Mouse (Mus musculus): ENCODE measurements at regions not wholly inside any gene's neighbourhood (a gene's known extent, or its start where the extent isn't known, plus 50 kb on each side); places are given as distances from the start of the nearest gene placed in this dataset.

DNA sequence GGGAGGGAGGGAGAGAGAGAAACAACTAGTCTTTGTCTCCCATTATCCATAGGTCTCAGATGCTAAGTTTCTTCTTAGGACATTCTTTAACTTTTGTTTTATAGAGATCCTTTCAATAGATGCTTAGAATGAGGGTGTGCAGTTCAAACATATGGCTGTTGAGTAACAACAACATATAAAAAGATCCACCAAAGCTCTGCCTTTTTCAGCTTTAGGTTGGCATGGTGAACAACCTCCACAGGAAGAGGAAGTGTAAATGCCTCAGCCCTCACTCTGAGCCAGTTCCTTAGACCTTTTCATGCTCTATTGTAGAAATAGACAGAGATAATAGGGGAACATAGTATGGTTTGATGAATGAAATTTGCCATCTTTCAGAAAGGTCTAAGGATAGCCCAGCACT, 326.0 kb downstream of the Fam84a start:
- no peak for DNase-seq

DNA sequence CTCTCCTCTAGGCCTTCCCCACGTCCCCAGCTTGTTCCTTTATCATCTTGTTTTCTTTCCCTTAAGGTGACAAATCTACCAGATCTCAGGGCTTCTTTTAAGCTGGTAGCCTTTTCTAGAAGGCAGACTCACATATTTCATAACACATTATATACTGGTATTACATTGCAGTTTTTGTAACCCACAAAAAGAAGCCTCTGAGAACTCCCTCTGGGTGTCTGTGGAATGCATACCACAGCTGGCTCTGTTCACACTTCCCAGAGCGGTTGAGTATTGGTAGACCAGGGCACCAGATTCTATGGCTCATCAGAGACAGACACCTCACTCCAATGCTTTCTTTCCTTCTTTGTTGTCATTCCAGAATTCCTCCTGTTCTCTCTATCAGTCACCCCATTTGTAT, 336.4 kb downstream of the Fam84a start:
- no peak for DNase-seq

DNA sequence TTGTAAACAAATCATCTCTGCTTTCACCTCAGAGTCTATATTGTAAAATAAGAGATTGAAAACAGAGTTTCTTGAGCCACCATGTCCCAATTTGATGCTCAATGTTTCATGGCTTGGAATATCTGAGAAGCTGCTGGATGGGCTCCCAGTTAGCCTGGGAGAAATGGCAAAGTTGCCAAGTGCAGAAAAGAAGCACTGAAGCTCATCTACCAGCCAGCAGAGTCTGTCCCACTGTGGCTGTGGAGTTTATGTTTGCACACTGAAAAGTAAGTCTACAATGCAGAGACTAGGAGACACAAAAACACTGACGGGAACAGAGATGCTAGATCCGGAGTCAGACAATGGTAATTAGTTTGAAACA, 341.7 kb downstream of the Fam84a start:
- no peak for DNase-seq

DNA sequence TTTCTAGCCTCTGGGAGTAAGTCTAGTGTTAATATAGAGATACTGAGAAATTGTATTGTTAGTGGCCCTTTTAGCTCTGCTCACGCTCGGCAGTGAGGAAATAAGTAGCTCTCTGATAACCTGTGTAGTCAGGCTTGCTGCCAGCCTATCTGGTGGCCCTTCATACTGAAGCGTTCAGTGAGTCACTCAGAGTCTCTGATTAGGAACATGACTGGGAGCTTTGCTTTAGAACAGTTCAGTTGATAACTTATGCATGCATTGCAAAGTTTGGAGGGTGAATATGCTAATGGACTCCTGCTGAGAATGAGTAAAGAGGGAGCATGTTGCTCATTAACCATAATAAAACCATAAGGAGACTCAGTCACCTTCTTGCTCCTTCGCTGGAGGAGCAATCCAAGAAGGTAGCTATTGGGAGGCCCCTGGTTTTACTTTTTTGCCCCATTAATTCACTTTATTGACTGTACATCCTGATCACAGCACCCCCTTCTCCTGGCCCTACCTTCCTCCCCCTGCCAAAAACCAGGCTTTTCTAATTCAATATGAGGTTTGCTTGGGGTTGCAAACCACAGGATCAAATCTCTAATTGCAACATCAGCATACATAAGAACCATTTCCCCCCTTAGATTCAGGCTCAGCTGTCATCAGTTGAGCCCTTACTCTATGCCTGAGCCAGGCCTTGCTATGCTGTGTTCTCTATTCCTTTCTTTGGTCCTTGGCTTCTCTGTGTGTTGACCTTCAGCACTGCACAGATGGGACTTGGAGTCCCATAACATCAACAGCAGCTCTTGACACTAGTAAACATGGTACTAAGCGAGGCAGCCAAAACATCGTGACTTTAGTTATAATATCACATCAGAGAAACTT, 342.3 kb downstream of the Fam84a start:
- no peak for DNase-seq

DNA sequence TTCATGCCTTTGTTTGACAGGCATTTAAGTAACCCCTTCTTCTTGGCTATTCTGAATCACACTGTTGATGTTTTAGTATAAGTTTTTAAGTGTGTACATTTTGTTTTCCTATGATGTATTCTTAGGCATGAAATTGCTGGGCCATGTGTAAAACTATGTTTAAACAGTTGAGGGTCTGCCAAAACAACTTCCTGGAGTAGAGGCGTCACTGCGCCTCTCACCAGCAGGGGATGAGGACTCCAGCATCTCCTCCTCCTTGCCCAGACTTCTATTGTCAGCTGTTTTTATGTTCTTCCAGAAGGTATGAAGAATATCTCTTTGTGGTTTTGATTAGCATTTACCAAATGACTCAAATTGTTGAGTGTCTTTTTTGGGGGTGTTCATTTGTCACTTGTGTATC, 372.1 kb downstream of the Fam84a start:
- no peak for DNase-seq

DNA sequence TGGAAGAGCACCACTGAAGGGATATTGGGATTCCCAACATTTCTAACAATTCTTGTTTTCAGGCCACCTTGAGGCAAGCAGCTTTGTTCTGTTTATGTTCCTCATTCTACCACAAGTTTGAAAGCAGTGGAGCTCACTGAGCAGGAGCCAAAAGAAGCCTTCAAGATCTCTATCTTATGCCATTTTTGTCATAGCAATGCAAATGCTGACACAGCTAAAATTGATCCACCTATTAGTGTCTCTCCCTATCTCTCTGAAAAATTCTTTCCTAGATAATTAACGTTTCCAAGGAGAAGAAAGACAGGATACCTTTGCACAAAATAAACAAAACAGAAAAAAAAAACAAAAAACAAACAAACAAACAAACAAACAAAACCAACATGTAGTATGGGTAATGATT, 375.2 kb downstream of the Fam84a start:
- DNase-seq: no peak

DNA sequence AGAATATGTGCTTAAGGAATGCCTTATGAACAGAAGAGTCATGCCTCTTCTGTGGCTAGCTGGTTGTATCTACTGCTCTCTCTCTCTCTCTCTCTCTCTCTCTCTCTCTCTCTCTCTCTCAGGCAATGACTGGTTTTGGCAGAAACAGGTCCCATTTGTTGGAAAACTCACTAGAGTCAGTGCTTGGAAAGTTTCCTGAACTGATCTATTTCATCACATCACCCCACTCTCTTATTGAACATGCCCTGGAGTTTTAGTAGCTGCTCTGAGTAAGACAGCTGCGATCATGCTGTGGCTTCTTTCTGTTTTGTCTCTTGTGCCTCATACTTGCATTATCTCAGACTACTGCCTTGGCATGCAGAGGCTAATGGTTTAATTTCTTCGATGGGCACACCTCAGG, 382.2 kb downstream of the Fam84a start:
- DNase-seq: no peak

DNA sequence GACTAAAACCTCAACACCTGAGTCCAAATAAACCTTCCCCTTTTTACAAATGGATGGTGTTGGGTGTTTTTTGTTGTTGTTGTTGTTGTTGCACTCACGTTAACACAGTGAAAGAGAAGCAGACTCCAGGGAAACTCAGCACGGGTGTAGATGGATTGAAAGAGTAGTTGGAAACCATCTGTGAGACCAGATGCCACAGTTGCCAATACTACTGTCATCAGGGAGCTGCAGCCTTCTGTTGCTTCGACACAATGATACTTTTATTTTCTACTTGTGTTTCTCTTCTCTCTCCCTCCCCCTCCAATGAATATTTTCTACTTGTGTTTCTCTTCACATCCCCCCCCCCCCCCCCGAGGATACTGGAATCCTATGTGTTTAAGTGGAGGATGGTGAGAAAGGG, 382.7 kb downstream of the Fam84a start:
- no peak for DNase-seq

DNA sequence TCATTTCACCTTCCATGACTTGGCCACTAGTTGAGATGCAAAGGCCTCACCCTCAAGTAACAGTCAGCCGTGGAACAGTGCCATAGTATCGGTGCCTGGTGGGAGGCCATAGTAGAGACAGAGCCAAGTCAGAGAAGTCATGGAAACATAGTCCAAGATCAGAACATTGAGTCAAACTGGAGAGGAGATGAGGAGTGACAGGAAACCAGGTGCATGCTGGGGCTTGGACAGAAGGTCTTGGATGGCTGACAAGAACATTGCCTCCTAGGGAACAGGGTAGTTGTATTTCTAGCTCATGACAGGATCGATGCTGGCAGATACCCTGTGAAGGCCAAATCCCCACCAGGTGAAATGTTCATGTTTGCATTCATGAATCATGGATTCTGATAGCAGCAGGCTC, 385.4 kb downstream of the Fam84a start:
- DNase-seq: no peak

DNA sequence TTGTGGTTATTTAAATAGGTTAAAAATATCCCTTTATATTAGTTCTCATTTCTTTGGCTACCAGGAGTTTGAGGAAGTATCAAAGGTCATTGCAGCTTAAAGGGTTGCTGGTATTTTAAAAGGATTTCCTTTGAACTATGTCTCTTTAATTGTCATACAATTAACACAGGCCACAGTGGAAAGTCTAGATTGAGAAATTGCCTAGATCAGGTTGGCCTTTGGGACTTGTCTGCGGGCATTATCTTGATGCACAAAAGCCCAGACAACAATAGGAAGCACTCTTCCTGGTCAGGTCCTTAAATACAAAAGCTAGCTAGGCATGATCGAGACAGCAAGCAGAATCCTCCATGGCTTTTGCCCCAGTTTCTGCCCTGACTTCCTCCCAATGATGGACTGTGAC, 398.0 kb downstream of the Fam84a start:
- DNase-seq: no peak

DNA sequence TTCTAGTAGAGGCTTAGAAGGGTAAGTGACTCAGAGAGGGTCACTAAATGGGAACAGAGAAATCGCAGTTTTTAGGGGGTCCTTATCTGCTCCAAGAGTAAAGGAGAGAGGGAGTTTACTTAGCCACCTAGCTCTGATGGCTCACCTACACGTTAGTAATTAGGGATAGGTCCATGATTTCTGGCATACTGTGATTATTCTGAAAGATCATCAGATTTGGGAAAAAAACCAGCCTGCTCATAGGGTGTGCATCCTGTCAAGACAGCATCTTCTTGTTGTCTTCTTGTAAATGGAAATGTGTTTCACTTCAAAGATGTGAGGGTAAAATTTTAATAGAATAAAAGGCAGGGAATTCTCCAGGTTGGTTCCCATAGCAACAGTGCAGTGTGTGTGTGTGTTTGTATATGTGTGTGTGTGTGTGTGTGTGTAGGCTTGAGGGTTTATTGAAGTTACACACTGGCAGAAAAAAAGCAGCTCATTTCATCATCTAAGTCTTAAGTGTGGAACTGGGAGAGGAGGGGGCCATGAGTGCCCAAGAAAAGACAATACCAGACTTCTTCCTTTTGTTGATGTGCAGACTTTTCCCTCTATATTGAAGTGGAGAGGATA, 407.4 kb downstream of the Fam84a start:
- DNase-seq: no peak

DNA sequence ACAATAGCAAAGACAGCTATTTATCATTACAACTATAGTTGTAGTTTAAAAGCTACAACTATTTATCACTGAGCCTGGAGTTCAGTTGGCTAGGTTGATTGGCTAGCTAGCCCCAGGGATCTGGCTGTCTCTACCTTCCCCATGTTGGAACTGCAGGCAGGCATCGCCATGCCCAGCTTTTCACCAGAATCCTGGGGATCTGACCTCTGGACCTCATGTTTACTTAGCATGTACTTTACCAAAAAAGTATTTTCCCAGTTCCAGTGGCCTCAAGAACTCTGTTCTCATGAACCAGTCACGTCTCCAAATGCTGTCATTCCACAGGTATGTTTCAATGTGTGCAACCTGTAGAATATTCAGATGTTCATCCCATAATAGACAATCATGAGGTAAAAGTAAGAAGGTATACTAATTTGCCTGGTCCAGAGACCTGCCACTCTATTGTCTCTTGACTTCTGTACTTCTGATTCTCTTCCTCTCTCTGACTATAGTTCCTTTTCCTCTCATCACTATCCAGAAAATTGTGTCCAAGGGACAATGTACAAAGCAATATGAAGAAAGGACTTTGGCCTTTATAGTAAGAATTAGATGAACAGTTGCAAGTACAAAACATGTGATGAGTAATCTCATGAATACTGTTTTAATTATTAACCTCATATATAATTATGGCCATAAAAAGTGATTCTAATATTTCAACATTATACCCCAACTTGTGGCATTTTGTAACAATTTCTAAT, 421.8 kb downstream of the Fam84a start:
- no peak for DNase-seq

DNA sequence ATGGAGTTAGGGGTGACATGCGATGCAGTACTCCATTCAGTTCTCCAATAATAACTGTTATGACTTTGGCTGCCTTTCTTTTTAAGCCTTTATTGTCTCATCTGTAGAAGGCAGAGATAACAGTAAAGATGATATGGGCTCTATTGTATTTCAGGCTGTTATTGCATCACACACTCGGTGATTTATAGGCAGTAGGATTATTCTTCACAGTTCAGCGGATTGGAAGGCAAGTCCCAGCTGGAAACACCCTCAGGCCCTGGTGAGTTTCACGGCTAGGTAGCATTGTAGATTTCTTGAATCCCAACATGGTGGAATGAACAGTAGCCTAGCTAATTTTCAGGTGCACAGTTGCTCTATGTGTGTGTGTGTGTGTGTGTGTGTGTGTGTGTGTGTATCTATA, 422.9 kb downstream of the Fam84a start:
- no peak for DNase-seq

DNA sequence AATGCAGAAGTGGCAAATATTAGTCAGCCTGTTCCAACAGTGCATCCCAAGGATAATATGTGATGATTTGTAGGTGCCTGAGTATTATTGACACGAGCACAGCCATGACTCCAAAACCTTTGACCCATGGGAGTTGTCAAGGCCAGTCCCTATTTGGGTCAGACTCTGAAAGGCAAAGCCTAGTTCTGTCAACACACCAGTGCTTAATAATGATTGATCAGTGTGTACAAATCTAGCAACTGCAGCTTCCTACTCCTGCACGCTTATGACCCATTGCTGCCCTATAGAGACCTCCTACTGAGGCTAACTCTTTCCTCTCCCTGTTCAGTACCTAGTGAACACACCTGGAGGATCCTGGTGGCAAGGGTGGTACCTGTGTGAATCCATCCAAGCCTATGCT, 427.3 kb downstream of the Fam84a start:
- no peak for DNase-seq

DNA sequence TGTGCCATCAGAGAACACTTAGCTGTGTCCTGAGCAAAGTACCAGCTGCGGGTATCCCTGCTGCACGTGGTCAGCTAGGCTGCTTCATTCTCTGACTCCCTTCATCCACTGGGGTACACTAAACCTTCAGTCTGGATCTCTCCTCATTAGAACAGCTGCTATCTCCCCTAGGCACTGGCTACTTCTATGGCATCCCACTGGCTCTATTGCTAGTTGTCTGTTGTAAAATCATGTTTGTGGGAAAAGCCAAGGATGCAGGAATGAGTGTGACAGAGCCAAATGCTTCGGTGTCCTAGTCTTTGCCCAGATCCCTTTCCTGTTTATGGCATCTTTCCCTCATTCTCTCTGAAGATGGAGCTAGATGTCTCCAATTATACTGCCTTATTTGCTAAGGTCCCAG, 440.9 kb downstream of the Nbas start:
- no peak for DNase-seq

DNA sequence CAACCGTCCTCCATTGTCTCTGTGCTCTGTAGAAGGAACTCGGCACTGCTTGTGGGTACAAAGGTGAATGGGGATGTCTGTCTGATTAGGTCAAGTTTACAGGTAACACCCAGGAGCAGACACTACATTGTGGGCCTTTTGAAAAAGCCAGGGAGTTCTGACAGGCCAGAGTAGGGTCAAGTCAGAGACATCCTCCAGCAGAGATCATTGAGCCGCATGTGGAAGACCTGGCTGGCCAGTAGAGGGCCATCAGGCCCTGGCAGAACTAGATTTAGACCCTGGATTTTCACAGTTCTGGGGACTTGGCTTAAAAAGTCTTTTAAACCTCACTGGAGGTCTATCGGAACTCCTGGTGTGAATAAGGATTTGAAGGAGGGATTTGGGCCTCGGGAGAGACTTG, 438.8 kb downstream of the Nbas start:
- peak; percentile 9 for DNase-seq

DNA sequence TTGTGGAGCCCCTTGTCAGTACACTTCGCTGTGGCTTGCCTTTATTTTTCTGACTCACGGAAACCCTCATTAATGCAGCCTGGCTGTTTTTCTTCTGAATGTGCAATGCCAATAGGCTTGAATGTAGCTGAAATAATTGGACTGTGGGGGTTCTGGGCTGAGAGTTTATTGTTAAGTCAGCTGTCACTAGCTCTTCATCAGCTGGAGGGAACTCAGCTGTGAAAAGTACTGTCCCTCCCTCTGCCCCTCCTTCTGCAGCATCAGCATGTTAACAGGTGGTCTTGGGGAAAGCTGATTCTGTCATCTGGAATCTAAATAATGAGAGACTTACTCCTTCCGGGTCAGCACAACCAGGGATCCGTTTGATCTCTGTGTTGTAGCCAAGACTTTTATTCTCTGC, 437.6 kb downstream of the Nbas start:
- no peak for DNase-seq

DNA sequence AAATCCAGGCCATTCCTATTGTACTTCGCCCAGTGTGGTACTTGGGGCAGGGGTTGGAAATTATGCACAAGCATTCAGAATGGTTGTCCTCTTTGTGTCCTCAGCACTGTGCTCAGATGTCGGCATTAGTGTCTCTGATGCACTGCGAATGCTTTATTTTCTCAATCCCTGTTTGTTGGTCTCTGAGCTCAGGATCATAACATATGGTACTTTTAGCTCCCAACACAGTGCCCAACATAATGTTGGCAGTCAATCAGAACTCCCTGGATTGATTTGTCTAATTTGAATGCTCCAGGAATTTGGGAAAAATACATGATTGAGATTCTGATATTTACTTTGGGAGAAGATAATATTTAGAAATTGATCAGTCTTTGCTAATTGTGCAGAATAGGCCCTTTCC, 434.7 kb downstream of the Nbas start:
- DNase-seq: no peak

DNA sequence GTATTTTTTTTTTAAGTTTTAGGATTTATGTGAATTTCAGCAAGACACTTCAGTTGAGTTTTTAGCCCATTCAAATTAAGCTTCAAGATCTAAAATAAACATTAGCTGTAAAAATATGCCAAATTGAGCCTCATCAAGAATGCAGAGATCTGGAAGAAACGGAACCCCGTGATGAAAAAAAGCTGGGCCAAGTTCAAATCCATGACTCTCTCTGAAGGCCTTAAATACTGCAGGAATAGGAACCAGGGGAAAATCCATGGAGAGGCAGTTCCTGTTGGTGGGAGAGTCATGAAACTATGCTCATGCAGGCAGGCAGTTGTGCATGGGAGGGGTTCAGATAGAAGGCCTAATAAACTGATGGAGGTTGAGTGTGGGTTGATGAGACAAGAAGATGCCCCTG, 430.9 kb downstream of the Nbas start:
- DNase-seq: no peak

DNA sequence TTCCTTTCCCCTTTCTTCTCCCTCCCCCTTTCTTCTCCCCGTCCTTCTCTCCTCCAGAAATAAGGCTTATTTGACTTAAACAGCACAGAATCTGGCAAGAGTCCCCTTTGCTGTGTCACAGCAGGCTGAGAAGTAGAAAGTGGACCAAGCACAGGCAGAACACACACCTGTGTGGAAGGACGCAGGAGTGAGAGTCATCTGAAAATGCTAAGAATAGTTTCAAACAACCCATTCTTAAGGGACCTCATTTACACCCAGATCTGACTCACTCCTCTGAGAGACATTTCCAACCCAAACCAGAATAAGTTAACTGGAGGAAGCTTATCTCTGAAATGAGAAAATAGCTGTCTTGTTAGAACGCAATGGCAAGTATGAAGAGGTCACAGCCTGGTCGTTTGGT, 429.9 kb downstream of the Nbas start:
- no peak for DNase-seq

DNA sequence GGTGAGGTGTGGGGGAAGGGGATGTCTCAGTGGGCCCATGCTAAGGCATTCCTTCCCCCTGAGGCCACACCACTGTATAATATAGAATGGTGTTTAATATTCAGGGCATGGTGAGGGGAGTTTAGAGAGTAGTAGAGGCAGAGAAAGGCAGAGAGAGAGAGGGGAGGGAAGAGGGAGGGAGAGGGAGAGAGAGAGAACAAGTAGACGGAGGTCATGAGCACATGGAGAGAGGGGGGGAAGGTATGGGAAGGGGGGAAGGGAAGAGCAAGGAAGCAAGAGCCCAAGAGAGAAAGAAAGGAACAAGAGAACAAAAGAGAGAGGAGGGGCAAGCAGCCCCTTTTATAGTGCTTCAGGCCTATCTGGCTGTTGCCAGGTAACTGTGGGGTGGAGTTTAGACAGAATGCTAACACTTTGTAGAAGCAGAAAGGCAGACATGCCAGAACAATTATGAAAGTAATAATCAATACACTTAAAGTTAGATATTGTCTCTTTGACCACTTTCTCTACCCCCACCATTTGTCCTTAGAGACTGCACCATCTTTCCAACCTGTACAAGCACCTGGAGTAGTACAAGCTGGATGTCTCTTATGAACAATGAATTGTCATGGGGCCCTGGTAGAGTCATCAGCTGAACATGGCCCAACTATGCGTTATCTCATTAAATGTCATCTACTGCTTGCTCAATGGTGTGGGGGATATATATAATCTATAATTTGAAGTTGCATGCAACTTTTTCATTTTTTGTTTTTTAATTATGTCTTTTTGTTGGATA, 422.6 kb downstream of the Nbas start:
- no peak for DNase-seq

DNA sequence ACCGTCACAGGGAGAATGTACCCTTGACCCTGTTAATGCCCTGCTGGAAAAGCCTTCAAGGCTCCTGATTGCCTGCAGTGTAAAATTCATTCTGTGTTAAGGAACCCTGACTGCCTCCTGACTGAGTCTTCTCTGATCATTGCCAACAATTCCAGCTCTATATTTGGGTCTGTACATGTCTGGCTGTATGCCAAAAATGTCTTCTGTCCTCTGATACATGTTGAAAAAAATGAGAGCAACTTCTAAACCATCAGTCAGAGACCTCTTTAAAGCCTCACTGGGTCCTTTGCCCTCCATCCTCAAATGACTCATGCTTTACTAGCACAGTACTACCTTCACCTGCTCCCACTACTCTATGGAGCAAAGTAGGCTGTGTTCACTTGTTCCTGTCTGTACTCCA, 408.3 kb downstream of the Nbas start:
- no peak for DNase-seq

DNA sequence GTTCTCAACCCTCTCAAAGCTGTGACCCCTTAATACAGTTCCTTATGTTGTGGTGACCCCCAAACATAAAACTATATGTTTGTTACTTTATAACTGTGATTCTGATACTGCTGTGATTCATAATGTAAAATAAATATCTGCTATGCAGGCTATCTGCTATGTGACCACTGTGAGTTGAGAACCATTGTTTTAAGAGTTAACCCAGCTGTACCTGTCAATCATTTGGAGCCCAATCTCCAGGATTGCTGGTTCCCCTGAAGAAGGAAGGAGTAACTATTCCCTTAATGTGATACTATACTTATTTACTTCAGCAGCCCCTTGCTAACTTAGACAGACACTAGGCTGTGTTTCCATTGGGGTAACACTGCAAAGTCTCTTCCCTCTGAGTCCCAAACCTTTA, 400.5 kb downstream of the Nbas start:
- DNase-seq: no peak
